Comparison of ENCODE assay signal across 9 mouse cellular contexts in genomic region chr19:45012636-45013035, GRCm38 (mm10). TPM values are rescaled to one million over a fixed set of nuclear protein-coding genes. Genes with fewer than 3 reads are reported as not detected.
DNase-seq lines count a peak whose midpoint lies in the region; ATAC-seq and TF ChIP-seq lines count a peak whose summit lies in the region.
"Had no signal": no experiment of that assay in that cellular context is flagged by ENCODE, and none has a peak within 500 bp of the region (broad histone marks: within the 10 kb centered on the region; RNA-seq: fewer than 3 reads in every experiment).

No protein-coding gene starts in this region.

- H3K9ac ChIP-seq in lung, embryonic 14.5 days = no peak overlapping the region

- peak; percentile 75 for DNase-seq in cerebellum, adult 9-10 months
- DNase-seq in cerebellum, adult 11 months = no peak
- peak; percentile 37 for DNase-seq in MEL-GATA-1-ER (ENCODE audit: extremely low read depth, low read depth)
- peak; percentile 62 to 68 for DNase-seq in heart, postnatal 10 days
- DNase-seq in lung, embryonic 14.5 days = peak; percentile 80
- no peak for DNase-seq in c-Kit-positive CD71-positive TER-119-positive erythroid progenitor cells, embryonic 14.5 days (ENCODE audit: low spot score)
- DNase-seq in right cerebral cortex, postnatal 14 days = no peak
- no peak for DNase-seq in left cerebral cortex, postnatal 4 days

- H3K27me3 ChIP-seq in lung, embryonic 14.5 days (ENCODE audit: insufficient read depth, low read length) = no peaks in the 10 kb centered on the region

- H3K4me3 ChIP-seq in lung, embryonic 14.5 days (ENCODE audit: low read depth, low read length) = no peak overlapping the region
- H3K4me3 ChIP-seq: erythroblast, embryonic 14.5 days had no signal

- 32% methylated on average over 6 of the region's 6 CpGs for WGBS in lung, embryonic 14.5 days

- peaks cover 40% of the 10 kb centered on the region for H3K36me3 ChIP-seq in lung, embryonic 14.5 days (ENCODE audit: insufficient read depth)

- H3K27ac ChIP-seq in lung, embryonic 14.5 days (ENCODE audit: low read depth) = no peak overlapping the region

- no peaks in the 10 kb centered on the region for H3K9me3 ChIP-seq in lung, embryonic 14.5 days (ENCODE audit: low read depth, low read length)

- TF ChIP-seq CTCF in lung, embryonic 14.5 days (IDR thresholded peaks at IDR 0.05; ENCODE audit: low read depth) = peak; percentile 73

- intact Hi-C loops in heart, postnatal 10 days (cut with DNase I) = loop anchor here (1.0 kb wide), 1 partner anchor 19 kb away; no protein-coding TSS in a partner anchor
- intact Hi-C loops in left cerebral cortex, postnatal 4 days (cut with DNase I) = no loop called here

- H3K4me1 ChIP-seq in lung, embryonic 14.5 days (ENCODE audit: insufficient read depth) = peaks cover 11% of the 10 kb centered on the region

- ATAC-seq in lung, embryonic 14.5 days (ENCODE audit: insufficient read depth) = no peak

- no peak overlapping the region for H3K4me2 ChIP-seq in lung, embryonic 14.5 days

RNA-seq across cellular contexts. Expression of gene Lzts2, which starts 1.6 kb away (rescaled TPM):
- total RNA-seq in heart, postnatal 10 days (2021) = 10 to 100 TPM; 60.9 to 77.8 TPM
- 68.5 and 75.4 TPM in 2 replicates for polyA plus RNA-seq in lung, embryonic 14.5 days (2014; fragmentation: Nextera tagmentation; extraction: Ambion mirVana)
- total RNA-seq in left cerebral cortex, postnatal 4 days (2021) = 10 to 100 TPM; 30.2 to 35.1 TPM

RNA-seq across cellular contexts. Expression of gene Mrpl43, which starts 6.4 kb away (rescaled TPM):
- 10 to 100 TPM; 49.1 to 51.6 TPM for total RNA-seq in heart, postnatal 10 days (2021)
- polyA plus RNA-seq in lung, embryonic 14.5 days (2014; fragmentation: Nextera tagmentation; extraction: Ambion mirVana) = 61.3 and 63.6 TPM in 2 replicates
- 10 to 100 TPM; 41.3 to 41.6 TPM for total RNA-seq in left cerebral cortex, postnatal 4 days (2021)

RNA-seq across cellular contexts. Expression of gene Twnk, which starts 7.2 kb away (rescaled TPM):
- total RNA-seq in heart, postnatal 10 days (2021) = 10 to 100 TPM; 16.6 to 19.1 TPM
- polyA plus RNA-seq in lung, embryonic 14.5 days (2014; fragmentation: Nextera tagmentation; extraction: Ambion mirVana) = 13.0 and 14.8 TPM in 2 replicates
- 10 to 100 TPM; 16.0 to 17.3 TPM for total RNA-seq in left cerebral cortex, postnatal 4 days (2021)

RNA-seq across cellular contexts. Expression of gene Sema4g, which starts 23.7 kb away (rescaled TPM):
- 1 to 10 TPM; 1.1 TPM for total RNA-seq in heart, postnatal 10 days (2021)
- 1.7 and 2.1 TPM in 2 replicates for polyA plus RNA-seq in lung, embryonic 14.5 days (2014; fragmentation: Nextera tagmentation; extraction: Ambion mirVana)
- total RNA-seq in left cerebral cortex, postnatal 4 days (2021) = 100 to 1,000 TPM; 116 to 123 TPM

RNA-seq across cellular contexts. Expression of gene Pdzd7, which starts 32.9 kb away (rescaled TPM):
- under 1 TPM in 1 of 2 experiments, not detected in 1; 0.22 TPM for total RNA-seq in heart, postnatal 10 days (2021)
- polyA plus RNA-seq in lung, embryonic 14.5 days (2014; fragmentation: Nextera tagmentation; extraction: Ambion mirVana) = 0.39 TPM in 2 replicates
- total RNA-seq in left cerebral cortex, postnatal 4 days (2021) = 1 to 10 TPM; 8.0 to 8.2 TPM
- polyA plus RNA-seq: erythroblast, embryonic 14.5 days had no signal

Comparison
In these comparisons a context has a peak if more than half of its experiments do, and no peak if none do; other contexts are left out.
1. DNase-seq: peak in cerebellum, adult 9-10 months (single experiment), MEL-GATA-1-ER (single experiment), heart, postnatal 10 days (2 of 2) and lung, embryonic 14.5 days (single experiment); none in cerebellum, adult 11 months (single experiment), c-Kit-positive CD71-positive TER-119-positive erythroid progenitor cells, embryonic 14.5 days (single experiment), right cerebral cortex, postnatal 14 days (single experiment) and left cerebral cortex, postnatal 4 days (single experiment).